Mouse (Mus musculus): ENCODE results near the gene Kcnj2.

Gene Kcnj2

GRCm38 (mm10) chr11:111092967-111093366 is 27.0 kb downstream of the Kcnj2 start:
- DNase-seq = no peak

GRCm38 (mm10) chr11:111096612-111097011 is 30.6 kb downstream of the Kcnj2 start:
- peak; percentile 81 for DNase-seq

- no peak for DNase-seq
Observed at GRCm38 (mm10) chr11:111100131-111100530, 34.2 kb downstream of the Kcnj2 start.

GRCm38 (mm10) chr11:111100651-111101050 is 34.7 kb downstream of the Kcnj2 start:
- no peak for DNase-seq

GRCm38 (mm10) chr11:111101620-111102176 is 35.7 kb downstream of the Kcnj2 start:
- no peak for DNase-seq

- DNase-seq = no peak
Observed at GRCm38 (mm10) chr11:111104422-111104821, 38.5 kb downstream of the Kcnj2 start.

- DNase-seq = no peak
Observed at GRCm38 (mm10) chr11:111108130-111108529, 42.2 kb downstream of the Kcnj2 start.

GRCm38 (mm10) chr11:111121514-111121913 is 55.5 kb downstream of the Kcnj2 start:
- DNase-seq = no peak

GRCm38 (mm10) chr11:111123324-111123723 is 57.4 kb downstream of the Kcnj2 start:
- DNase-seq = no peak

GRCm38 (mm10) chr11:111125963-111126362 is 60.0 kb downstream of the Kcnj2 start:
- no peak for DNase-seq
